Mouse (Mus musculus): ENCODE measurements at regions not wholly inside any gene's neighbourhood (a gene's known extent, or its start where the extent isn't known, plus 50 kb on each side); places are given as distances from the start of the nearest gene placed in this dataset.

DNA sequence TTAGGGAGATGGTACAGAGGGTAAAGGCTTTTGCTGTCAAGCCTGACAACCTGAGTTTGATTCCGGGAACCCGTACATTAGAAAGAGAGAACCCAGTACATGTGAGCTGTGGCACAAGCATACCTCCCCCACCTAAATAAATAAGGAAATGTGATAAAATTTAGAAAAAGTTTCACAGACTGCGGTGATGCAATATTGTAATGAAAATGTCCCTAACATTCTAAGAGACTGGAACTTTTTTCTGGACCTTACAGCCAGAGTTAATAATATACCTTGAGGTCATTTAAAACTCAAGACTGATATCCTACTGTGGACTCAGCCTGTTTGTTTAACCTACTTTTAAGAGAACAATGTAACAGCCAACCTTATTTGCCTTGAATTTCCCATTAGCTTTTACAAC lies 163.1 kb upstream of the Bcor start:
- TF ChIP-seq CTCF (IDR thresholded peaks at IDR 0.05; ENCODE audit: borderline replicate concordance, control insufficient read depth, extremely low read depth, insufficient read depth, low read length, poor library complexity): no peak
- TF ChIP-seq POLR2A (IDR thresholded peaks at IDR 0.05; ENCODE audit: control insufficient read depth, extremely low read depth, insufficient read depth, low read length, poor library complexity): no peak

Data from thymus, adult 2 months (tissue).